Mouse (Mus musculus): Measurements from ENCODE around the gene Pcx.

The Pcx gene

GRCm38 (mm10) chr19:4619461-4619860 lies 109.2 kb downstream of the Pcx start:
- DNase-seq (ENCODE audit: extremely low spot score), result no peak

- no peak for DNase-seq (ENCODE audit: extremely low spot score)
Measured at GRCm38 (mm10) chr19:4620721-4621120, 110.4 kb downstream of the Pcx start.

GRCm38 (mm10) chr19:4622780-4623179 lies 112.5 kb downstream of the Pcx start:
- DNase-seq (ENCODE audit: extremely low spot score), result no peak

- no peak for DNase-seq (ENCODE audit: extremely low spot score)
Measured at GRCm38 (mm10) chr19:4623419-4623818, 113.1 kb downstream of the Pcx start.

GRCm38 (mm10) chr19:4624006-4624405 lies 113.7 kb downstream of the Pcx start:
- no peak for DNase-seq (ENCODE audit: extremely low spot score)

GRCm38 (mm10) chr19:4624406-4625178 lies 114.3 kb downstream of the Pcx start:
- no peak for DNase-seq (ENCODE audit: extremely low spot score)

GRCm38 (mm10) chr19:4625179-4625828 lies 115.0 kb downstream of the Pcx start, which contains the start of gene Rce1:
TSS of gene Rce1 (minus strand) at chr19:4625641.
- peak; percentile 95 for DNase-seq (ENCODE audit: extremely low spot score)

- no peak for DNase-seq (ENCODE audit: extremely low spot score)
Measured at GRCm38 (mm10) chr19:4625829-4626535, 115.7 kb downstream of the Pcx start.

GRCm38 (mm10) chr19:4628819-4629218 lies 118.5 kb downstream of the Pcx start:
- peak; percentile 76 for DNase-seq (ENCODE audit: extremely low spot score)

GRCm38 (mm10) chr19:4635986-4636385 lies 125.7 kb downstream of the Pcx start:
- DNase-seq (ENCODE audit: extremely low spot score), result no peak

GRCm38 (mm10) chr19:4644271-4644670 lies 134.0 kb downstream of the Pcx start:
- DNase-seq (ENCODE audit: extremely low spot score), result peak; percentile 23

- DNase-seq (ENCODE audit: extremely low spot score), result no peak
Measured at GRCm38 (mm10) chr19:4646917-4647492, 136.7 kb downstream of the Pcx start.

GRCm38 (mm10) chr19:4658156-4658555 lies 147.9 kb downstream of the Pcx start:
- DNase-seq (ENCODE audit: extremely low spot score), result no peak

- no peak for DNase-seq (ENCODE audit: extremely low spot score)
Measured at GRCm38 (mm10) chr19:4666815-4667214, 156.5 kb downstream of the Pcx start.

GRCm38 (mm10) chr19:4670776-4671175 lies 160.5 kb downstream of the Pcx start:
- DNase-seq (ENCODE audit: extremely low spot score), result no peak
